Mouse (Mus musculus): ENCODE results near the gene Lpp.
"Not testable (repeated sequence)": the region's sequence is repeated elsewhere in the genome, so short reads cannot be mapped to it uniquely, and the experiment has no call there.

Gene Lpp

DNA sequence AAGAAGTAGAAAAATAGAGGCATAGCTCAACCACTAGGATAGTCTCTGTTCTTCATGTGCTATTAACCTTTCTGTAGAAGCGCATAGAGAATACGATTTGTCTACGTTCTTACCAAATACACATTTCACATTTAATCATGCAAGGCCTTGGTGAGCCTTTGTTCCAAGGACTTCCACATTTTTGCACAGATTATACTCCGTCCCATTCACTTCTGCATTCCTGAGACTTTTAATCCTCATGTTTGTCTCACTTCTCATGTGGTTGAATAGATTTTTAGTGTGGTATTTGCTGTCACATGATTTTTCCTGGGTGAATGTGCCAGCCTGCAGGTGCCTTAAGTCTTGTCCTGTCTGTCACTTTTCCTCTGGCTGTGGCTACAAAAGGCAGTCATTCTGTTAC lies 586.1 kb downstream of the Lpp start:
- DNase-seq (ENCODE audit: low spot score in 2 of 2): no peak

DNA sequence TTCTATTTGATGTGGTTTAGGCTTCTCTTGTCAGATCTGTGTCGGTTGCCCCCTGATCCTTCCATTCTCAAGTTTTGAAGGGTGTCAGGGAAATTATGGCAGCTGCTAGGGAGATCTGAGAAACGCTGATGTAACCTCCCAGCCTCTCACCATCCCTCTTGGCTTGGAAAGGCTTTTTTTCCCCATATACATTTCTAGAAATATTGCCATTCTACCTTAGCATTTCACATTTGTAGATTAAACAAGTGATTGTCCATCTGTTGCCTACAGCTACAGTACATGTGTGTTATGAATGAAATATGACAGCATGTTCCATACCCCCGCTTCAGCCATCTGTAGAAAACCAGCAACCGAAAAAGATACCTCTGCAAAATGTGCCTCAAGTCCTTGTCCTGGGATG lies 589.5 kb downstream of the Lpp start:
- DNase-seq (ENCODE audit: low spot score in 2 of 2): no peak

DNA sequence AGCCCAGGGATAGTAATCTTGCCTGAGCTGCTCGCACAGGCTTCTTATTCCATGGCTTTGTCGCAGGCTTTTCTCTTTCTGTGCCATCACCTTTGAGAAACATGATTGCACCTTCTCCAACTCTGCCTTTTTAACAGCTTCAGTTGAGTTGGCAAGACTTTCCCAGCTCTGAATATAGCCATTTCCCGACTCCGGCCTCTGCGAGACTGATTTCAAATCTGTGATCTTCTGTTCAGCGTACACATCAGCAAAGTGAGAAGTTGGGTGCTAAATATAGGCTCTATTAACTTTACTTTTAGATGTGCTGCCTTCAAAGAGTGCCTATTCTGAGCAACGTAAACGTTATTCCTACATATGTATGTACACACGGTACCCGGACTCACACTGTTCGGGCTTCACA lies 597.0 kb downstream of the Lpp start:
- no peak for DNase-seq (ENCODE audit: low spot score in 2 of 2)

DNA sequence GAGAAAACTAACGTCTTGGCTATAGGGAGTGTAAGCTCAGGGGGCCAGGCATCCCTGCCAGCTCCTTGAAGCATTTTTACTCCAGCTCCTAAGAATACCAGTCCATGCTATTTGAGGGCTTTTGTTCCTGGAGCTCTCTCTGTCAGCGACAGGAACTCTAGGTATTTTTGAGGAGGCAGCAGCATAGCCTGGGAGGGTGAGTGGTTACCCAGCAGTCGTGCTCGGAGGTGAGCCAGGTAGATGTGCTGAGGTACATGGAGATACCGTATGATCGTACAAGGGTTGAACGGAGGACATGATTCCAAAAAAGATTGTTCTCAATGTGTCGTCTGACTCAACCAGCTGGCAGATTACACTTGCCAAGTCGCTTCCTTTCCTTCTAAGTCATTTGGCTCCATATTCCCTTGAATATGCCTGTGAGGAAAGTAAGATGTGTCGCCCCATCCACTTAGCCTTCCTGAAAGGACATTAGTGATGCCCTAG lies 597.8 kb downstream of the Lpp start:
- DNase-seq (ENCODE audit: low spot score in 2 of 2): no peak

DNA sequence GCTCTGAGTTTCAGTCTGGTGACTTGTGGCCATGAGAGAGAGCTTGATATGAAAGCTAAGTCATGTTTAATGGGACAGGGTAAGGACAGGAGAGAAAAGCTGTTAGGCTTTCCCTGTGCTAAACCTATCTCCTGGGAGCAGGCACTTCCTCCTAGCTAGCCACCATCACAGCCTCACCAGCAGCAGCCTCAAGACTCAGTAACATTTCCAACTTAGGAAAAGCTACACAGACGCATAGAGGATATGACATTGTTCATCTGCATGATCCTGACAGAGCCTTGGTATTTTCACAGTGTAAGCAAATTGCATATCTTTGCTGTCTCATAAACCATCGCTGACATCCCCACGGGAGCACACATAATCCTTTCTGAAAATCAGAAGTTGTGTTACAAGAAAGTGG lies 598.7 kb downstream of the Lpp start:
- no peak for DNase-seq (ENCODE audit: low spot score in 2 of 2)

DNA sequence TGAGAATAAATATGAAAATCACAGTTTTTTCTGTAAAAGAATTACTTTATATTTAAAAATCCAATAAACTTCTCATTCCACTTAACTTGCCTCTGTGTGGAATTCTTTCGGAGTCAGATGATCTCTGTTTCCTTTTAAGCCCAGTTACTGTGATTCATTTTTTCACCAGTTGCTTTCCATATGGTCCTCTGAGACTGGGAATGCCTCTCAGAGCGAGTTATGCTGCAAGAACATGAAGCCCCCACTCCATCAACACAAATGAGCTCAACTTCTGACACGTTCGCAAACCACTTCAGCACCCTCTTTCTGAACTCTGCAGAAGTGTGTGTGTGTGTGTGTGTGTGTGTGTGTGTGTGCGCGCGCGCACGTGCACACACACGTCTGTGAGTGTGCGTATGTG lies 599.2 kb downstream of the Lpp start:
- no peak for DNase-seq (ENCODE audit: low spot score in 2 of 2)

DNA sequence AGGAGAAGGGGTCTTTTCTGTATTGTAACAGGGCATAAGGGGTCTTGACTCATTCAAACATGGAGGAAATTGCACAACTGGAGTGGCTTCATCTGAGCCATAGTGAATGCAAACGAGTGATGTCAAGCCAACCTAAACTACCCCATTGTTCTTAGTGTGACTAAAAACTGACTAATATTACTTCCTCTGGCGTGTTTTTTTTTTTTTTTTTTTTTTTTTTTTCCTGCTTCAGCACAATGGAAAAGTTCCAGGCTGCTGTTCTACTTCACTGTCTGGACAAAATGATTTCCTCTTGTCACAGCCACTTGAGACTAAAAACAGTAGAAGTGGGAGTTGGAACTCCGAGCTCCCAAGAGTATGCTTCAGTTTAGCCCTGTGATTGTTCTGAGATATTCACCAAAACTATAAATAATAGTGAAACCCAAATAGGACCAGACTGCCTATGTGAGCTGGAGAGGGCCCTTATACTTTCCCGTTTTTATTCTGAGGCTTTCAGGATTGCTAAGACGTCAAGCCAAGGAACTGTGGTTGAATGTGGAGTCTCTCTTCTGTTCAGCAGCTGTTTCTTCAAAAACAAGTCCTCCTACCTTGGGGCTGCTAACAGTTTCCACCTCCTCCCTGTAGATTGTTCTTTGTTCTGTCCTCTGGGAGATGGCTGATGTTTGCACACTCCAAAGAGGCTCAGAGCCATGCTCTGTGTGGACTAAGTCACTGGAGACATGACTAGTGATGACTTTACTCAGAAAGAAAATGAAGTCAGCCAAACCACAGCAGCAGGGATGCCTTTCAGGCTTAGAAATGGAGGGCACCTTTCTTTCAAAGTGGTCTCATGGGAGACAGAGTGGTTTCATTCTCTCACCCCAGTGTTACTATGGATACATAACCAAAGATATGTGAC lies 617.9 kb downstream of the Lpp start:
- DNase-seq (ENCODE audit: low spot score in 2 of 2): no peak

DNA sequence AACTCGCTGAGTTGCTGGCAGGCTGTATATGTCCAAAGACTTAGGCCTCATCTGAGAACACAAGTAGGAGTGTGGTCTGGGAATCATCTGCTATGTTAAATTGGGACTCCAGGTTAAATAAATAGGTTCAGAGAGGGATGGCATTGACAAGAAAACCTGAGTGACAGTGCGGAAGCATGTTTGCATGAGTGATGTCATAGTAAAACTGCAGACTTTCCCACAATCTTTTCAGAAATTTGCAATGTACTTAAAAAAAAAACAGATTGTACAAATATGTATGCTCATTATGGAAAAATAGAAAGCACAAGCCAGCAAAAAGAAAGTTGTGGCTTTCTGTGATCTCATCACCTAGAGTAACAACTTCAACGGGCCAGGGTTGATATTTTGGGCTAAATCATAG lies 619.6 kb downstream of the Lpp start:
- DNase-seq (ENCODE audit: low spot score in 2 of 2): no peak

DNA sequence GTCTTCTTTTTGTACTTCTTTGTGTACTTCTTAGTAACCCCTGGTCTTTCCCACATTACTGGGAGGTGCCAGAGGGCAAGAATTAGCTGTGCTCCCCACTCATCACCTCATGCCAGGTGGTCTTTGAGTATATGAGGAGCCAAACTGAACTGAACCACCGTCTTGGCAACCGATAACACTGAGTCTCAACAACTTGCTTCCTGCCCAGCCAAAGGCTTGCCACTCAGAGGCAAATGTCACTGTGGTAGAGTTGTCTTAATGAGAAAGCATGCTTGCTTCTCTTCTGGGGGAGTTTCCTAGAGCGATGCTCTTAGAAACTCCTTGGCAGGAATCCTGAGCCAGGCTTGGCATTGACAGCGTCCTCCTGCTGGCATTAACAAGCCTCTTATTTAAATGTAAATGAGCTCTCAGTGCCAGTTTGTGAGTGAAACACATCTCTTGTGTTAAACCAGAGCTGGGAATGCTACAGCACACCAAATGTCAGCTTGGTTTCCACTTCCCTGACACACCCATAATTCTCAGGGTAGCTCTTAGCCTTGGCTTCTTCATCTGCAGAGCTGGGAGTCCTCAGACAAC lies 623.0 kb downstream of the Lpp start:
- no peak for DNase-seq (ENCODE audit: low spot score in 2 of 2)

DNA sequence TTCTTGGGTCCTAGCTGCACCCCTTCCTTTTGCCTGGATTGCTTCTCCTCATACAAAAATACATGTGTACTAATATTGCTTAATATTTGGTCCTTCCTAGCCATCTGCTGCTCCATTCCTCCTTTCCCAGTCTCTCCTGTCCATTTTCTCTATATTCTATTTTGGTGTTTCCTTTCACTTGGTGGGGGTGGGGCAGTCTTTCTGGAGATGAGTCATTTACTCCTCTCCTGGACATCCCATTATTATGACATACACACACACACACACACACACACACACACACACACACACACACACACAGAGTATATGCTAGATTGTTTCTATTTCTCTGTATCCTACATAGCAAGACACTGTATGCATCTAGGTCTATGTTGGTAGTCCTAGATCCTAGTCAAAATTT lies 623.7 kb downstream of the Lpp start:
- DNase-seq (ENCODE audit: low spot score in 2 of 2): no peak

DNA sequence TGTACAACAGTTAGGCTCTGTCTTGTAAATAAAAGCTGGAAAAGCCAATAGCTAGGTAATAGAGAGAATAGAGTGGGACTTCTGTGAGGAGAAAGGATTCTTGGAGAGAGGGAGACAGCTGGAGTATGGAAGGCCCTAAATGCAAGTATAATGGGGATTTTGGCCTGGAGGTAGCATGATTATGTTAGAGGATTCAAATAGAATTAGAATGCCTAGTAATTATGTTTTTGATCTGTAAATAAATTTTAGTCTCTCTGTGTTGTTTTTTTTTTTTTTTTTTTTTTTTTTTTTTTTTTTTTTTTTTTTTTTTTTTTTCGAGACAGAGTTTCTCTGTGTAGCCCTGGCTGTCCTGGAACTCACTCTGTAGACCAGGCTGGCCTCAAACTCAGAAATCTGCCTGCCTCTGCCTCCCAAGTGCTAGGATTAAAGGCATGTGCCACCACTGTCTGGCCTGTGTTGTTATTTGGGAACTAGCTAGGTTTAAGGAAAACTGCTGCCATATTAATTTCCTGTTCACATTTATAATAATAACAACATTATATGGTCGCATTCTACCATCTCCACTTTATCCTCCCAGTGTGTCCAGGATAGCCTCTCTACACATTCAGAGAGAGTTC lies 628.5 kb downstream of the Lpp start:
- not testable (repeated sequence) for DNase-seq (ENCODE audit: low spot score in 2 of 2)

DNA sequence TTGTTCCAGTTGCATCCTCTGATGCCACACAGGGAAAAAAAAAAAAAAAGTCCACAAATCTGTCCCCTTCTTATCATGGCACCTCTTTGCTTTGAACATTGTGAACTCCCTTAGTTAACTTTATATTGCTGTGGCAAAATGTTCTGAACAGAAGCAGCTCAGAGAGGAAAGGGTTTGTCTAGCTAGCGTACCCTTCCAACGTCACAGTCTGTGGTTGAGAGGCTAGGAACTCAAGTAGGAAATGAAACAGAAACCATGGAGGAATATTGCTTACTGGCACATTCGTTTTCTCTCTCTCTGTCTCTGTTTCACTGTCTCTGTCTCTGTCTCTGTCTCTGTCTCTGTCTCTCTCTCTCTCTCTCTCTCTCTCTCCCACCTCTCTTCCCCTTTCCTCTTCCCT lies 631.3 kb downstream of the Lpp start:
- no peak for DNase-seq (ENCODE audit: low spot score in 2 of 2)

DNA sequence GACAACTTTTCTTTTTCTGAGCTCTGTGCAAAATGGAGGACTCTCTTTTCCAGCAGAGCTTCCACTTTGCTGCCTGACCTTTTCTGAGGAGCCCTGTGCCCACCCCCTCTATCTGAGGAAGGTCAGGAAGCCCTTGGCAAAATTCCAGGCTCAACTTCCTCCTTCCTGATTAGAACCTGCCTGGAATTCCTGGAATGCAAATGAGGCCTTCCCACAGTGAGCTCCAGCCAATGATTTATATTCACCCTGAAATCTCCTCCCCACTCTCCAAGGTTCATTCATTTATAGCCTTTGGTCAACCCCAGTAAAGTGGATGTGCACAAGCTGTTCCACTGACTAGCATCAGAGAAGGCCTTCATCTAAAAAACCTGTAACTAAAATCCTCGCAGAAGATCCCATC lies 632.9 kb downstream of the Lpp start:
- no peak for DNase-seq (ENCODE audit: low spot score in 2 of 2)

DNA sequence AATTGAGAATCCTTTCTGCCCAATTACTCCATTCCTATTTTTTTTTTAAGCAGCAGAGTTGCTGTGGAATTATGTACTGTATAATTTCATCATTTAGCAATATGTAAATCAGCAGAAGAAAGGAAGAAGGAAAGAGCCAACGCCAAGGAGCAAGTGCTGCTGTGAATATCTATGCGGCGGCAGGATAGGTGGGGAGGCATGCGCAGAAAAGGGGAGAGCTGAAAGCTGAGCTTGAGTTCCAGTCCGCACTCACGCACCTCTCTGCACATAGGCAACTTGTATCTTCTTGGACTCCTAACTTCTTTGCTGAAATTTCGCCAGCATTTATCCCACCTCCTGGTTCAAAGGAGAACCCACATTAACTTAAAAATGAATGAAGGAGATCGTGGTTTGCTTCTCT lies 636.2 kb downstream of the Lpp start:
- no peak for DNase-seq (ENCODE audit: low spot score in 2 of 2)

DNA sequence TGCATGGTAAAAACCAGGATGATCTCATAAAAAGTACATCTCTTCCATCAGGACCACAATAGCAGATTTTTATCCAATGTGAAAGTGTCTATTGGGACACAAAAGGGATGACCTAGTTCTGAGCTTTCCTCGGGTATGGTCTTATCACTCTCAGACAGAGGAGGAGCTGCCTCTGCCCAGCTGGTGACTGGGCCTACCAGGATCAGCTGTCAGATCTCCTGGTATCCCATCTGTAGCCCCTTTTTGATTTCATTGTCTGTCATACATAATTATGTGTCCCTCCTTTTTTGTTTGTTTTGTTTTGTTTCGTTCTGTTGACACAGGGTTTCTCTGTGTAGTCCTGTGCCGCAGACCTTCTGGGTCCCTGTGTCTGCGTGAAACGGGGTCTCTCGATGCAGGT lies 644.1 kb downstream of the Lpp start:
- no peak for DNase-seq (ENCODE audit: low spot score in 2 of 2)

DNA sequence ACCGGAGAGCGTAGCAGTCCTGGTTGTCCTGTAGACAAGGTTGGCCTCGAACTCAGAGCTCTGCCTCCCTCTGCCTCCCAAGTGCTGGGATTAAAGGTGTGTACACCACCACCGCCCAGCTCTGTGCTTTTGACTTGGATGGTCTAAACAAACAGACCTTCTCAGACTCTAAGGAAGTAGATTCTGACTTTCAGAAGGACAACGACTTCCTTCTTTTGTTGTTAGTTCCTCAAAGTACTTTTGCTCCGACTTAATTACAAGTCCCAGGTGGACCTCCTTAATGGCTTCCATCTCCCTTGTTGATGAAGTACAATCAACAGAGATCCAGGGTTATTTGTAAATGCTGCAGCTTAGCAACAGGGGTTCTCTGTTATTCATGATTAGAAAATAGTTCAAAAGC lies 645.2 kb downstream of the Lpp start:
- no peak for DNase-seq (ENCODE audit: low spot score in 2 of 2)

DNA sequence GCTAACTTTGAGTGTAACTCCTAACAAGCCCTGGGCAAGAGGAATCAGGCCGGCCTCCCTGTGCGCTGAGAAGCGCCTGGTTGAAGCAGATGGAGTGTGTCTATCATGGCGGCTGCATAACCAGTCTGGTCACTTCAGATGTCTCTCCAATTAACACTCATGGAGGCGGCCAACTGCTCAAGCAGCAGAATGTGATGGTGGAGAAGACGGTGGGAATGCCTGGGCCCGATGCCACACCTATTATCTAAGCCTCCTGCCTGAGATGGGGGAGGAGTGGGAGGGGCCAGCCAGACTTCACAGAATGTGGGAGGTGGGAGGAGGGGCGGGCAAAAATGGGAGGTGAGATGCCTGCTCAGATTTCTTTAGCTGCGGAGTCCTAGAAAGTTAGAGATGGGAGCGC lies 646.6 kb downstream of the Lpp start:
- DNase-seq (ENCODE audit: low spot score in 2 of 2): no peak

DNA sequence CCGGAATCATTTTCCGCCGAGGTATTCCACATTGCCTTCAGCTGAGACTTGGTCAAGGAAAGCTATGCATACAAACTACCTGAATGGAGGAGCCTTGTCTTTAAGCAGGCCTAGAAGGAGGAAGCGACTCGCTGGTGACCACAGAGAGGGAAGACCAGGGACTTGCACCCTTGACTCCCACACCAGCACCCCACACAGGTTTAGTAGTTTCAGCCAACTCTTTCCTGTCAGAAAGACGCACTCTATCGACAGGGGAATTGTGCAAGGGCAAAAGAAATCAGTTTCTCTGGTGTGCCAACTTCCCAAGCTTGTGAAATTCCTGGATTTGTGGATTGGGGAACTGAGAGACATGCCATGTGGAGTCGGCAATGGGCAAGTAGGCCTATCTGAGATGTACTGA lies 647.9 kb downstream of the Lpp start:
- DNase-seq (ENCODE audit: low spot score in 2 of 2): no peak

DNA sequence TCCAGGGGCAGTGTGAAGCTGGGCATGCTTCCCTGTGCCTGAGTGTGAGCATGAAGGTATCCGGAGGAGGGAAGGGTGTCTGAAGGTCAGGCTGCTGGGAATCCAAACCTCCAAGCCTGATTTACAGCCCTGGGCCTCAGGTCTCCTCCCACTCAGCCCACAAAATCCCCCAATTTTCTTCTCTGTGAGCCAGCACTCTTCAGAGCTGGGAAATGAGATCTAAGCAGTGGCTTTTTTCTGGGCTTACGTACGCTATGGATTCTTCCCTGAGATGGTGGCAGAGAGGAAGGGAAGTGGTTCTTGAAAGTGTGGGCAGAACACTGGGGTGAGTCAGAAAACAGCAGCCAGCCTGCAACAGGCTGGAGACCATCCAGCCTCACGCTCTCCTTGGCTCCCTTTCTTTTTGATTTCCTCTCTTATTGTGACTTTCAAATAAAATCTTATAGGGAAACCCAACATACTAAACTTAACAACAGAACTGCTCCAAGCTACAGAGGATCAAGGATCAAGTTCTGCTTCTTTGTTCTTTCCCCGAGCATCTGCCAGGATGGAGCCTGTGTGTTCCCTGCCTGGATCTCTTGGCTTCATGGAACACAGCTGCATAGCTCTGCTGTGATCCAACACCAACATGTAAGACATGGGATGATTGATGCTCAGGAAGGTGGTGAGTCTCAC lies 648.7 kb downstream of the Lpp start:
- no peak for DNase-seq (ENCODE audit: low spot score in 2 of 2)
